Mouse (Mus musculus) megakaryocyte, embryonic 14.5 days (primary cell): ENCODE results near the gene Hist1h2bg.

Source experiments
- FLI1 ChIP-seq: IDR thresholded peaks from 2 replicates; pipeline ENCODE4 v1.6.1; 2012; ENCODE audit warnings: low read length, inconsistent platforms, mixed read lengths
- GATA1 ChIP-seq: IDR thresholded peaks from 3 replicates; pipeline ENCODE4 v1.6.1; 2012; ENCODE audit warnings: mixed read lengths, low read length, inconsistent platforms, borderline replicate concordance

DNA sequence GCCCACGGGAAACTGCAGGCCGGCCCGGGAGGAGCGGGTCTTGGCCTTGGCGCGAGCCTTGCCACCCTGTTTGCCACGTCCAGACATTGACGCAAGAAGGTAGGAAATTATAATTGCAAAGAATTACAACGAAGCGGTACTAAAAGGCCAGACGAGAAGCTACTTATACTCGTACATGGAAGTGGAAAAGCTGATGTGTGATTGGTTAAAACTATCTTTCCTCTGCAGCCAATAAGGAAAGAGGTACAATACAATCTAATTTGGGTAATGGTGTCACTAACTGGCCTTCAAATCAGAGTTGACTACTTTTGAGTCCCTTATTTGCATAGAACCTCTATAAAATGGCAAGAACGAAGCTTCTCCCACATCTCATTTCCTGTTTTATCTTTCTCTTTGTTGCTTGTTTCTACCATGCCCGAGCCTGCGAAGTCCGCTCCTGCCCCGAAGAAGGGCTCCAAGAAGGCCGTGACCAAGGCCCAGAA, at the start of gene Hist1h2bg, which contains the start of gene Hist1h2ae:
- TF ChIP-seq GATA1 (no peak), FLI1 (no peak)
